ENCODE assay signal across 8 mouse cellular contexts in genomic region chrX:36816953-36817441, GRCm38 (mm10). TPM values are rescaled to one million over a fixed set of nuclear protein-coding genes. Genes with fewer than 3 reads are reported as not detected.
DNase-seq lines count a peak whose midpoint lies in the region; ATAC-seq lines count a peak whose summit lies in the region.

No protein-coding gene starts in this region.

- peak; percentile 75 for ATAC-seq in embryonic facial prominence, embryonic 13.5 days (ENCODE audit: insufficient number of reproducible peaks, insufficient read depth, low FRiP score, low TSS enrichment, low read depth)
- peak; percentile 87 for ATAC-seq in midbrain, embryonic 15.5 days (replicated peaks)

- H3K4me2 ChIP-seq in embryonic facial prominence, embryonic 13.5 days: peak overlapping the region; percentile 55
- peak overlapping the region; percentile 40 for H3K4me2 ChIP-seq in midbrain, embryonic 15.5 days

- intact Hi-C loops in left cerebral cortex, postnatal 10 days (cut with DNase I): loop anchor here (10.0 kb wide), 1 partner anchor 258 kb away; no protein-coding TSS in a partner anchor

- DNase-seq in kidney, adult 18-20 months: peak; percentile 35
- DNase-seq in kidney, adult 9 months: no peak
- peak; percentile 46 for DNase-seq in kidney, postnatal 10 days
- no peak for DNase-seq in urinary bladder, postnatal 10 days (ENCODE audit: low spot score)
- no peak for DNase-seq in layer of hippocampus, postnatal 10 days (ENCODE audit: low spot score in 2 of 2)
- DNase-seq in left cerebral cortex, postnatal 10 days (ENCODE audit: extremely low spot score in 1 of 2, low spot score in 2 of 2): no peak

- peak overlapping the region; percentile 21 for H3K4me3 ChIP-seq in embryonic facial prominence, embryonic 13.5 days
- peak overlapping the region; percentile 12 for H3K4me3 ChIP-seq in midbrain, embryonic 15.5 days

- peak overlapping the region; percentile 55; the same call in 1 of the 2 replicates for H3K27ac ChIP-seq in embryonic facial prominence, embryonic 13.5 days
- H3K27ac ChIP-seq in midbrain, embryonic 15.5 days: peak overlapping the region; percentile 76

- H3K4me1 ChIP-seq in embryonic facial prominence, embryonic 13.5 days: no peaks in the 10 kb centered on the region
- H3K4me1 ChIP-seq in midbrain, embryonic 15.5 days: 0 out of 2 replicates have a peak, but pooled peaks cover 6% of the 10 kb centered on the region

- H3K9ac ChIP-seq in embryonic facial prominence, embryonic 13.5 days: 0 out of 2 replicates have a peak overlapping the region, but pooled peaks have one; percentile 44
- no peak overlapping the region for H3K9ac ChIP-seq in midbrain, embryonic 15.5 days

- WGBS in embryonic facial prominence, embryonic 13.5 days: 15% methylated on average over 10 of the region's 10 CpGs
- WGBS in midbrain, embryonic 15.5 days: 23% methylated on average over 10 of the region's 10 CpGs

- H3K36me3 ChIP-seq in embryonic facial prominence, embryonic 13.5 days: no peaks in the 10 kb centered on the region
- H3K36me3 ChIP-seq in midbrain, embryonic 15.5 days (replicated peaks): no peaks in the 10 kb centered on the region

- H3K9me3 ChIP-seq in embryonic facial prominence, embryonic 13.5 days: no peaks in the 10 kb centered on the region
- H3K9me3 ChIP-seq in midbrain, embryonic 15.5 days: no peaks in the 10 kb centered on the region

- H3K27me3 ChIP-seq in embryonic facial prominence, embryonic 13.5 days: no peaks in the 10 kb centered on the region
- no peaks in the 10 kb centered on the region for H3K27me3 ChIP-seq in midbrain, embryonic 15.5 days (replicated peaks)

RNA-seq across cellular contexts. Expression of gene Slc25a5, which starts 21.5 kb away (rescaled TPM):
- 481 and 518 TPM in 2 replicates for polyA plus RNA-seq in embryonic facial prominence, embryonic 13.5 days (2015; fragmentation: Nextera tagmentation; extraction: Ambion mirVana)
- 441 and 470 TPM in 2 replicates for polyA plus RNA-seq in midbrain, embryonic 15.5 days (2015; fragmentation: Nextera tagmentation; extraction: Ambion mirVana)
- 100 to 1,000 TPM; 343 to 357 TPM for total RNA-seq in layer of hippocampus, postnatal 10 days (2021)
- total RNA-seq in left cerebral cortex, postnatal 10 days (2021): 100 to 1,000 TPM; 328 to 349 TPM

RNA-seq across cellular contexts. Expression of gene Ube2a, which starts 56.7 kb away (rescaled TPM):
- 132 and 136 TPM in 2 replicates for polyA plus RNA-seq in embryonic facial prominence, embryonic 13.5 days (2015; fragmentation: Nextera tagmentation; extraction: Ambion mirVana)
- polyA plus RNA-seq in midbrain, embryonic 15.5 days (2015; fragmentation: Nextera tagmentation; extraction: Ambion mirVana): 104 and 110 TPM in 2 replicates
- 10 to 100 TPM; 56.7 to 60.6 TPM for total RNA-seq in layer of hippocampus, postnatal 10 days (2021)
- total RNA-seq in left cerebral cortex, postnatal 10 days (2021): 10 to 100 TPM; 61.7 to 63.9 TPM

RNA-seq across cellular contexts. Expression of gene C330007P06Rik, which starts 56.9 kb away (rescaled TPM):
- 37.5 and 39.6 TPM in 2 replicates for polyA plus RNA-seq in embryonic facial prominence, embryonic 13.5 days (2015; fragmentation: Nextera tagmentation; extraction: Ambion mirVana)
- polyA plus RNA-seq in midbrain, embryonic 15.5 days (2015; fragmentation: Nextera tagmentation; extraction: Ambion mirVana): 17.7 and 18.5 TPM in 2 replicates
- total RNA-seq in layer of hippocampus, postnatal 10 days (2021): 10 to 100 TPM; 31.5 to 32.3 TPM
- 10 to 100 TPM; 30.2 to 32.3 TPM for total RNA-seq in left cerebral cortex, postnatal 10 days (2021)

Comparison
In these comparisons a context has a peak if more than half of its experiments do, and no peak if none do; other contexts are left out.
1. DNase-seq: peak in kidney, adult 18-20 months (single experiment) and kidney, postnatal 10 days (single experiment); none in kidney, adult 9 months (single experiment), urinary bladder, postnatal 10 days (single experiment), layer of hippocampus, postnatal 10 days (0 of 2) and left cerebral cortex, postnatal 10 days (0 of 2).